Mouse (Mus musculus) cerebellum, adult 2 months (tissue): ENCODE data around the gene 6430571L13Rik. TPM values are rescaled to one million over a fixed set of nuclear protein-coding genes. Genes with fewer than 3 reads are reported as not detected.
A peak's percentile ranks its signal among the peaks of the same experiment; 100 is the strongest.

ENCODE experiments used
- DNase-seq, 2 experiments: peaks; one replicate each; pipeline ENCODE4 v3.0.0; 2021
- H3K27ac ChIP-seq: fragments of 200-500 bp; 2 replicates; pipeline ENCODE4 v1.5.1; 2012; ENCODE audit warnings: low read length, control low read depth, inconsistent platforms; ENCODE audit not compliant: insufficient read depth
- H3K27me3 ChIP-seq: fragments of 200-500 bp; 2 replicates; pipeline ENCODE4 v1.6.1; 2012; ENCODE audit warnings: inconsistent platforms, mild to moderate bottlenecking, low read length, moderate library complexity; ENCODE audit not compliant: control insufficient read depth, insufficient read depth
- H3K4me1 ChIP-seq: fragments of 200-500 bp; 2 replicates; pipeline ENCODE4 v1.6.1; 2011; ENCODE audit warnings: low read length; ENCODE audit not compliant: control insufficient read depth, insufficient read depth
- H3K4me3 ChIP-seq: fragments of 200-500 bp; replicated peaks from 2 replicates; pipeline ENCODE3; 2011; ENCODE audit warnings: mild to moderate bottlenecking, low read depth, low read length, control low read depth; ENCODE audit not compliant: insufficient read depth
- CTCF ChIP-seq: fragments of 200-500 bp; IDR thresholded peaks from 2 replicates; pipeline ENCODE4 v1.5.1; 2011; ENCODE audit warnings: low read depth, mild to moderate bottlenecking, control low read depth, low read length, moderate library complexity, borderline replicate concordance; ENCODE audit not compliant: insufficient read depth
- POLR2A ChIP-seq: fragments of 200-500 bp; IDR thresholded peaks from 2 replicates; pipeline ENCODE4 v1.6.1; 2011; ENCODE audit warnings: low read length, control low read depth, borderline replicate concordance; ENCODE audit not compliant: insufficient read depth
- WGBS: fragments of 180-500 bp; shearing (Covaris S2); methylation state at CpG from one replicate; pipeline ENCODE4 v1.1.7; 2018; 5-methylcytosine and 5-hydroxymethylcytosine counted together
- polyA plus RNA-seq: library from polyadenylated mRNA; depleted of rRNA; stranded (reverse); fragments of >200 nt; gene quantifications from 2 replicates; pipeline ENCODE4 v1.2.3, GENCODE M21; 2012

The 6430571L13Rik gene
- polyA plus RNA-seq, 1 experiment, result 44.9 TPM

GRCm38 (mm10) chr9:107369270-107370105 is 29.1 kb downstream of the 6430571L13Rik start:
- no peak overlapping the region for H3K4me3 ChIP-seq
- no peaks in the 10 kb centered on the region for H3K4me1 ChIP-seq
- 54% methylated on average over 10 of the region's 10 CpGs for WGBS
- H3K27me3 ChIP-seq, result no peaks in the 10 kb centered on the region
- DNase-seq, result no peak
- no peak overlapping the region for H3K27ac ChIP-seq
- no peak for TF ChIP-seq POLR2A
- TF ChIP-seq CTCF, result no peak

GRCm38 (mm10) chr9:107370106-107370463 is 29.7 kb downstream of the 6430571L13Rik start:
- H3K4me3 ChIP-seq, result no peak overlapping the region
- no peaks in the 10 kb centered on the region for H3K4me1 ChIP-seq
- DNase-seq, result no peak
- TF ChIP-seq POLR2A (no peak), CTCF (no peak)
- 34% methylated on average over 4 of the region's 4 CpGs for WGBS
- no peak overlapping the region for H3K27ac ChIP-seq
- H3K27me3 ChIP-seq, result no peaks in the 10 kb centered on the region

- TF ChIP-seq POLR2A (no peak), CTCF (no peak)
- Histone ChIP-seq H3K27me3 (no peaks in the 10 kb centered on the region), H3K27ac (no peak overlapping the region), H3K4me3 (no peak overlapping the region), H3K4me1 (no peaks in the 10 kb centered on the region)
- whole genome bisulfite sequencing, result 49% methylated on average over 4 of the region's 4 CpGs
- no peak for DNase-seq
Observed at GRCm38 (mm10) chr9:107372441-107372840, 32.0 kb downstream of the 6430571L13Rik start.

DNA sequence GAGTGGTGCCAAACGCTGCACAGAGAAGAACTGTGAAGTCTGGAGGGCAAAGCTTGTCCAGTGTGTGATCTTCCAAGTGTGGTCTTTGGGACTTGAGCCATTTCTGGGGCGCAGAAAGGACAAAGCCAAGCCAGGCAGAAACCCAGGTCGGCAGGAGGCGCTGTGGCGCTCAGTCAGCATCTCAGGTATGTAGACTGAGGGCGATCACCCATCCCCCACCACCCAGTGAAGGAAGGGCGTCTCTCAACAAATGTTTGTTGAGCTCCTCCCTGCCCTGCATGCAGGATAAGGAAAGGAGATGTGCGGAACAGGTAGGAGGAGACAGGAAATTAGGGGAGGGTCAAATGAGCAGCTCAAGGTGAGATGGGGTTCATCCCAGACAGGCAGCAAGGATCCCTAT is 34.2 kb downstream of the 6430571L13Rik start:
- peak; percentile 43; the same call in 1 of the 2 replicates for TF ChIP-seq CTCF
- TF ChIP-seq POLR2A, result no peak

GRCm38 (mm10) chr9:107375451-107375850 is 35.0 kb downstream of the 6430571L13Rik start:
- Histone ChIP-seq H3K27me3 (no peaks in the 10 kb centered on the region), H3K4me3 (no peak overlapping the region), H3K4me1 (no peaks in the 10 kb centered on the region), H3K27ac (no peak overlapping the region)
- no peak for DNase-seq
- TF ChIP-seq CTCF (no peak), POLR2A (no peak)
- WGBS, result 63% methylated on average over 5 of the region's 5 CpGs

More for the DNA sequence above, 34.2 kb downstream of the 6430571L13Rik start:
- Histone ChIP-seq H3K27ac (no peak overlapping the region), H3K4me3 (no peak overlapping the region), H3K4me1 (no peaks in the 10 kb centered on the region), H3K27me3 (no peaks in the 10 kb centered on the region)
- WGBS, result 31% methylated on average over 8 of the region's 8 CpGs
- no peak for DNase-seq

GRCm38 (mm10) chr9:107377961-107378512 is 37.6 kb downstream of the 6430571L13Rik start:
- Histone ChIP-seq H3K27ac (no peak overlapping the region), H3K4me3 (peak overlapping the region; percentile 53), H3K27me3 (no peaks in the 10 kb centered on the region), H3K4me1 (no peaks in the 10 kb centered on the region)
- 1% methylated on average over 35 of the region's 35 CpGs for WGBS
- TF ChIP-seq CTCF (no peak), POLR2A (0 out of 2 replicates have a peak, but pooled peaks have one; percentile 32)
- DNase-seq, result peak; percentile 67 to 75

DNA sequence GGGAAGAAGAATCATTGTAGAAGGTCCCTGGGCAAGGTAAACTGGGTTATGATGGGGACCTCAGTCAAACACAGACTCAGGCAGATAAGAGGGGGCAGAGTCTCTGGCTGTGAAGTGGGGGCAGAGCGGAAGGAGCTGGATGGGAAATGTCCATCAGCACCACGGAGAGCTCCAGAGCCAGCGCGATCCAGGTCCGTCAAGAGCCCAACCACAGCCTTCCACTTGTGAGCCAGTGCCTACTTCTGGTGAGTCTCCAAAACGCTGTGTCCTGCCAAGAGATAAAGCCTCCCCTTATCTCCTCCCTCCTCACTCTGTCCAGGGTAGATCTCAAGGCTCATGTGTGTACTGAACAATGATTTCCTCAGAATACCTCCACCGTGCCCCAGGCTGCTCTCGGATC is 41.3 kb downstream of the 6430571L13Rik start:
- no peak for DNase-seq
- H3K27me3 ChIP-seq, result no peaks in the 10 kb centered on the region
- no peak overlapping the region for H3K4me3 ChIP-seq
- peaks cover 7% of the 10 kb centered on the region; the same call in 1 of the 2 replicates for H3K4me1 ChIP-seq
- 53% methylated on average over 8 of the region's 8 CpGs for WGBS
- TF ChIP-seq CTCF, result no peak
- TF ChIP-seq POLR2A, result no peak
- H3K27ac ChIP-seq, result no peak overlapping the region

DNA sequence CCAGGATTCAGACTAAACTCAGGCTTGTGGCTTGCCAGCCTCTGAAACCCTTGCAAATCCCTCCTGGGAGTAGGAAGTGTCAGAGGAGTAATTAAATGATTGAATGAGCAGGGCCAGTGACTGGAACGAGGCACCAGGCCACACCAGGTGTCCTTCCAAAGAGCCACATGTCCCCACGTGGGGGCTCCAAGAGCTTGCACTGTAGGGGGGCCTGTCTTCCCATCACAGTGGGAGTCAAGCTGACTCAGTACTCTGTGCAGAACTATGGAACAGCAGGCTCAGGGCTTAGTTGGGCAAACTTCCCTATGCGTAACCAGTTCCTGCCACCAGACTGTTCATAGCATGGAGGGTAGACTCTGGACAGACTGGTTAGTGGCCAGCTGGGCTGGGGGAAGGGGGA is 44.0 kb downstream of the 6430571L13Rik start:
- WGBS, result 6% methylated on average over 3 of the region's 3 CpGs
- TF ChIP-seq POLR2A, result no peak
- TF ChIP-seq CTCF, result no peak
- peaks cover 7% of the 10 kb centered on the region; the same call in 1 of the 2 replicates for H3K4me1 ChIP-seq
- no peak overlapping the region for H3K27ac ChIP-seq
- no peaks in the 10 kb centered on the region for H3K27me3 ChIP-seq
- no peak overlapping the region for H3K4me3 ChIP-seq
- DNase-seq, result peak; percentile 62 to 69
